Mouse (Mus musculus): Measurements from ENCODE around the gene Slc38a7.
A peak's percentile ranks its signal among the peaks of the same experiment; 100 is the strongest.
"Not testable (repeated sequence)": the region's sequence is repeated elsewhere in the genome, so short reads cannot be mapped to it uniquely, and the experiment has no call there.

Gene Slc38a7

DNA sequence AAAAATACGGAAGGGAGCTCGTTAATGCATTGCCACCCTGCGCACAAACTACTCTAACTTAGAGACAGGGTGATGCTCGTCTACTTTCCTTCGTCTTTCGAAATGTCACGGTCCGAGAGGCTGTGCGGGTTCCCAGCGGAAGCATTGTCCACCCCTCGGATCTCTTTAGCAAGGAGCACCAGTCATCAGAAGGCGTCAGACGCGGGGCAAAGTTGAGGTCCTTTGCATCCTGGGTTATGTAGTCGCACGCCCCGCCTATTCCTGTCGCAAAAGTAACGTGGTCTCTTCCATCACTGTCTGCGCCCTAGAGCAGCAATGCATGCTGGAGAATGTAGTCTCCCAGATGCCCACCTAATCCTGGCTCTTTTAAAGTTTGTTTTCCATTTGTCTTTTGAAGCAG, 45.5 kb downstream of the Slc38a7 start:
- DNase-seq (ENCODE audit: low read depth, low spot score) = peak; percentile 95

DNA sequence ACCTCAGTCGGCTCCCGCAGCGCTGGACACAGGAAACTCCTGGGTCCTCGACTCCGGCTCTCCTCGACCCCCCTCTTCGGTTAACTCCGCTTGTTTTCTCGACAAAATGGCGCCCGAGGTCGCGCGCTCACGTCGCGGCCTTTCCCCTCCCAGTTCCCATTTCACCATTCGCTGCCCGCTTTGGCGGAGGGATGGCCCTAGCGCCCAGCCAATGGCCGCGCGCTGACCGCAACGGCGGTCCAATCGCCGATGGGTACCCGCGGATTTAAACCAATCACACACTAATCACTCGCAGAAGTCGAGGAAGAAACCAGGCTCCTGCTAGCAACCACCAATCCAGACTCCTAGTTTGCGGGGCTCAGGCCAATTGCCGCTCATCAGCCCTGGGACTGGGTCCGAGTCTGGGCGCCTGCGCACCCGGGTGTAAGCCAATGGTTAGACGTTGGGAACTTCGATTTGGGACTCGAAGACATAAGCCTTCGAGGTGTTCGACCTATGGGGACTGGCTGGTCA, 46.0 kb downstream of the Slc38a7 start, which contains the start of gene Cnot1:
Gene Cnot1, minus strand, starts transcription at position 134 of the 513 bp plus-strand sequence.
- peak; percentile 99 for DNase-seq (ENCODE audit: low read depth, low spot score)

DNA sequence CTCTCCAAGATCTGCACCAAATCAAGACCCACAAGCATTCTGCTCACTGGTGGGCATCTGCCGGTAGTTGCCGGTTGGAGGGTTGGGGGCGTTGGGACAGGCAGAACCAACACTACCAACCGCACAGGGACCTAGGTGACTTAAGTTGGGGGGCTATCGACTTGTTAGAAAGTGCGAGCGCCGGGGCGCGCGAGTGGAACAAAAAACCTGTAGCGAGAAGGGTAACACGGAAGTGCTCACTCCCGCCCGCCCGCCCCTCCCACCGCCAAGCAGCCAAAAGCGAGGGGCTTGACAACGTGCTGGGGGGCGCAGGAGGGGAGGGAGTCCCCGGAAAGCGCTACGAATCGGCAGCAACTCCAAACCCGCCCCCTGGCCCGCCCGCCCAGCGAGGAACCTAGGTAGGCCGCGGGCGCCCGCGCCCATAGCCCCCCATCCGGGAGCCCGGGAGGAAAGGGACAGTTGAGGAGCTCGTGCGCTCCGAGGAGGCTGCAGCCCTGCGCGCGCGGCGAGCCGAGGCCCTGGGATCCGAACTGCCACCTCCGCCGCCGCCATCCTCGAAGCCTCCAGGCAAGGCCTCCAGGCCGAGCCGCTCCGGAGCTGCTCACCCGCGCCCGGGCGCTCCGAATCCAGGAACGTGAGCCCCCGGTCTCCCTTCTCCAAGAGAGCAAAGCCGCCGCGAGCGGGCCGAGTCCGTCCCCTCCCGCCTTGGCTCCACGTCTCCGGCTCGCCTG, 46.7 kb downstream of the Slc38a7 start:
- DNase-seq (ENCODE audit: low read depth, low spot score) = no peak

DNA sequence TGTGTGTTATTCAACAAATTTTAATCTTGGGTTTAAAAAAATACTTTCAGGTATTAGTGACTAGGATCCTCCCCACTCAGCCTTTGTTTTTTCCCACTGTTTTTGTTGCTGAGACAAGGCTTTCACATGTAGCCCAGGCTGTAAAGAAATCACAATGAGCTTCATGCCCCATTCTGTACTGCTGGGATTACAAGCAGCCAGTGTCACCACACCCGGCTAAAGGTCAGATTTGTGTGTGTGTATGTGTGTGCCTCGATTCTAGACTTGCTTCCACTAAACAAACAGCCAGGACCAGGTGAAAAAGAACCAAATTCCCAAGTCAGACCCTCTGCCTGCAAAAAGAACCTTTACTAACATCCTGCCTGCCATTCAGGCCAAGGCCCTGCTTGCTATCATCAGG, 47.9 kb downstream of the Slc38a7 start:
- no peak for DNase-seq (ENCODE audit: low read depth, low spot score)

DNA sequence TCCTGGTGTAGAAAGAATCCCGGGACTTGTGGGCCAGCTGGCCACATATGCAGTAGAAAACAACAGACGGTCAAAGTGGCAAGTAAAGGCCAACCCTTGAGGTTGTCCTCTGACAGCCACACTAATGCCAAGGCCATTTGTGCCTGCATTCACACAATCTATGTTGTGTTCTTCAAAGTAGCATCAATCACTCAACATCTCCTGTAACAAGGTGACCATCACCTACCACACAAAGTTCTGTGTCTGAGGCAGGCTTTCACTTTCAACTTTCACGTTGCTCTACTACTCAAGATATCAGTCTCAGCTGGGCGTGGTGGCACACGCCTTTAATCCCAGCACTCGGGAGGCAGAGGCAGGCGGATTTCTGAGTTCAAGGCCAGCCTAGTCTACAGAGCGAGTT, 51.1 kb downstream of the Slc38a7 start:
- no peak for DNase-seq (ENCODE audit: low read depth, low spot score)

DNA sequence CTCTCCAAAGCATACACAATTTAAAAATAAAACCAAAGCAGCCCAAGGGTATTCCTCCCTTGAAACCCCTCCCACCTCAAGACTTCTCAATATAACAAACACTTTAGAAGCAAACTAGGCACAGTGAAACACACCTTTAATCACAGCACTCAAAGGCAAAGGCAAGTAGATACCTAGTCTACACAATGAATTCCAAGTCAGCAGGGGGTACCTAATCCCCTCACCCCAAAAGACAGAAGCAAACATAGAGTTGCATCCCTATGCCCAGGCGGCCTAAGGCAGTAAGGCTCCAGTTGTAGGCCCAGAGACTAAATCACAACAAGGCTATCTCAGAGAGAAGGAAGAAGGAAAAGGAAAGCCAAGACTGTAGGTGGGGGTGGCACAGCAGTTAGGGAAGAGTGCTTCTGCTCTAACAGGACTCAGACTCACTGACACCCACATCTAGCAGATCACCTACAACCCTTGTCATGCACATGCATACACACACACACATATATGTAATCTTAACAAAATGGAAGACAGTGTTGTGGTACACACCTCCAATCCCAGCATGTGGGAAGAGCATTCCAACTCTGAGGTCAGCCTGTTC, 51.8 kb downstream of the Slc38a7 start:
- no peak for DNase-seq (ENCODE audit: low read depth, low spot score)

DNA sequence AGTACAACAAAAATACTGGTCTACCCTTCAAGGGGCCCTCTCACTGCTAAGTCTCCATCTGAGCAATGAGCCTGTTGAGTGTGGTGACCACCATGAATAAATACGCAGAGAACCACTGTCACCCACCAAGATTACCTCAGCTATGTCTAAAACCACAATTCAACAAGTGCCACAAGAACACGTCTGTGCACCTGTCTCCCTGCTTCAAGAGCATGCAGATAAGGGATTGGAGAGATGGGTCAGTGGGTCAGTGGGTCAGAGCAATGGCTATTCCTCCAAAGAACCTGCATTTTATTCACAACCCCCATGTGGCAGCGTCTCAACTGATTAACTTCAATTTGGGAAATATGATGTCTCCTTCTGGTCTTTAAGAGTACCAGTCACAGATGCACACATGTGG, 53.0 kb downstream of the Slc38a7 start:
- no peak for DNase-seq (ENCODE audit: low read depth, low spot score)

DNA sequence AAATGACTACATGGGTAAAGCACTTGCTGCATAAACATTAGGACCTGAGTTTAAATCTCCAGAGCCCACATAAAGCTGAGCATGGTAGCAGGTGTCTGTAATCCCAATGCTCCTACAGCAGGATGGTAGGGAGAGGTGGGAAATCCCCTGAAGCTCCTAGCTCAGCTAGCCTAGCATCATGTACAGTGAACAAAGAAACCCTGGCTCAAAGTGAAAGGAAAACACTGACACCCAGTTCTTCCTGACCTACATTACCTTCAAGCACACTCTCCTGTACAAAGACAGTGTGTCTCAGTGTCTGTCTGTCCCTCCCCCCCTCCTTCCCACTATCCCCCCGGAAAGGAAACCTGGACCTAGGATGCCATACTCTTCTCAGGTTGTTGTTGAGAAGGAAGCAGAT, 53.4 kb downstream of the Slc38a7 start:
- DNase-seq (ENCODE audit: low read depth, low spot score) = peak; percentile 22

DNA sequence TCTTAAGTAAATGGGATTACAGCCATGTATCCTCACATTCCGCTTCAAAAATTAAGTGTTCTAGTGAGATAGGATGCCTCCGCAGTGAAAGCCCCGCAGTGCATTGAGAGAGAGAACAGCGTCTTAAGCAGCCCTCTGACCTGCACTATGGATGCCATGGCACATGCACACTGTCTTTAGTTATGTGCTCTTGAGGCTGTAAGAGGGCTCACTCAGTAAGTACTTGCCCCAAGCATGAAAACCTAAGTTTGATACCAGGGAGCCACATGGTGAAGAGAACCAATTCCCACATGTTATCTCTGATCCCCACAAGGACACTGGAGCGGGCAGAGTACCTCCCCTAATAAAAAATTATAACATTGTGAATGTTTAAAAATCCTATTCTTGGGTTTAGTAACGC, 54.2 kb downstream of the Slc38a7 start:
- DNase-seq (ENCODE audit: low read depth, low spot score) = no peak

DNA sequence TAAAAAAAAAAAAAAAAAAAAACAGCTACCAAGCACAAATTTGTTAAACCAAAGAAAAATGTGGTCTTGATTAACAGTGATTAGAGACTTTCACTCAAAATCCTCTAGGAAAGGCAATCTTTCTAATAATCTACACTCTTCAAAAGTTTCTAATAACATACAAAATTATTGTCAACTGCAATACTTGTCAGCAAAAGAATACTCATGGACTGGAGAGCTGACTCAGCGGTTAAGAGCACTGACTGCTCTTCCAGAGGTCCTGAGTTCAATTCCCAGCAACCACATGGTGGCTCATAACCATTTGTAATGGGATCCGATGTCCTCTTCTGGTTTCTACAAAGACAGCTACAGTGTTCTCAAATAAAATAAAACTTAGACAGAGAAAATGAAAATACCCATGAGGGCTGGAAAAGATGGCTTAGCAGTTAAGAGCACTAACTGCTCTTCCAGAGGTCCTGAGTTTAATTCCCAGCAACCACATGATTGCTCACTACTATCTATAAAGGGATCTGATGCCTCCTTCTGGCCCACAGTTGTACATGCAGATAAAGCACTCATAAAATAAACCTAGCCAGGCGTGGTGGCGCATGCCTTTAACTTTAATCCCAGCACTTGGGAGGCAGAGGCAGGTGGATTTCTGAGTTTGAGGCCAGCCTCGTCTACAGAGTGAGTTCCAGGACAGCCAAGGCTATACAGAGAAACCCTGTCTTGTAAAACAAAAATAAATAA, 57.8 kb downstream of the Slc38a7 start:
- DNase-seq (ENCODE audit: low read depth, low spot score) = not testable (repeated sequence)

Measured in CD4-positive helper T cell, adult 2 months (primary cell).